Mouse (Mus musculus): ENCODE measurements around the gene Sdccag8. TPM values are rescaled to one million over a fixed set of nuclear protein-coding genes. Genes with fewer than 3 reads are reported as not detected.
"Not testable (repeated sequence)": the region's sequence is repeated elsewhere in the genome, so short reads cannot be mapped to it uniquely, and the experiment has no call there.

Gene Sdccag8
- polyA plus RNA-seq, 1 experiment from 2014 or later, result 11.5 TPM

DNA sequence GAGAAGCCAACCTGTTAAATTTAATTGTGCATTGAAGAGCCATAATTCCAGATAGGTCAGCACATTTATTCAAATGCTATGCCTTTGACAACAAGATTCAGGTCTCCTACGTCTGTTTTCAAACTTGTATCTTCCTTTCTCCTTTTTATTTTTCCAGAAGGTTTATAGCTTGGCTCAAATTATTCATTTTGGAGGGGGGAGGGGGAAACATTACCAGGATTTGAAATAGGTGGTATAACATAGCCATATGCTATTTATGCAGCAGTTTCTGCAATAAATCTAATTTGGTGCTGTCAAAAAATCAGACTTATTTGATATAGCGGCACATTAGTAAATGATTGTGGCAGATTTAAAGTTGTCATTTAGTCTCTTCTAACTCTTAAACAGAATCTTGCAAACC is 116.1 kb downstream of the Sdccag8 start:
- no peak overlapping the region for H3K9ac ChIP-seq (replicated peaks)
- no peak for ATAC-seq (ENCODE audit: insufficient number of reproducible peaks, insufficient read depth, low FRiP score, low TSS enrichment, low read depth)
- H3K27me3 ChIP-seq, result no peaks in the 10 kb centered on the region
- H3K4me1 ChIP-seq (replicated peaks), result 0 out of 2 replicates have a peak, but pooled peaks cover 7% of the 10 kb centered on the region
- no peak overlapping the region for H3K27ac ChIP-seq
- 87% methylated on average over 2 of the region's 2 CpGs for WGBS
- no peak overlapping the region for H3K4me2 ChIP-seq
- H3K9me3 ChIP-seq, result no peaks in the 10 kb centered on the region
- no peak overlapping the region for H3K4me3 ChIP-seq (replicated peaks)
- no peaks in the 10 kb centered on the region for H3K36me3 ChIP-seq

DNA sequence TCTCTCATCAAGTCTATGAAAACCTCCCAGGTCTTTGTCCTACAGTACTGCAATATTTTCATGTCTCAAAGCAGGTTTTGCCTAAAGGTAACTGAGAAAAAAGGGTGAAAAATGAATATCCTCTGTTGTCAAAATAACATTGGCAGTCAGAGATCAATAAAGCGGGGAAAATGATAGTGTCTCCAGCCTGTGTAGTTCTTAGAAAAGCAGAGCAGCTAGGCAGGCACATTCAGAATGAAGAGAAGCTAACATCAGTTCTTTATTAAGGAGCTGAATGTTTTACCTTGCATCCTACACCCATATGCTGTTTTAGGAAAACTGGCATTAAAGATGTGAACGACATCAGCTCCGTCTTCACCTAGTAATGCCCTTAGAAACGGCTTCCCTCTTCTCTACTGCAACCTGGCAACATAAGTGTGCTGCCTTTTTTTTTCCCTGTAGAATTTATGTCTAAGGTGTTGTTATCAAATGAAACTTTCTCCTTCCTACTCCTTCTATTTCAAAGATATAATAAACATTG is 116.6 kb downstream of the Sdccag8 start:
- no peak for ATAC-seq (ENCODE audit: insufficient number of reproducible peaks, insufficient read depth, low FRiP score, low TSS enrichment, low read depth)
- no peaks in the 10 kb centered on the region for H3K9me3 ChIP-seq
- WGBS, result 69% methylated on average over 4 of the region's 4 CpGs

DNA sequence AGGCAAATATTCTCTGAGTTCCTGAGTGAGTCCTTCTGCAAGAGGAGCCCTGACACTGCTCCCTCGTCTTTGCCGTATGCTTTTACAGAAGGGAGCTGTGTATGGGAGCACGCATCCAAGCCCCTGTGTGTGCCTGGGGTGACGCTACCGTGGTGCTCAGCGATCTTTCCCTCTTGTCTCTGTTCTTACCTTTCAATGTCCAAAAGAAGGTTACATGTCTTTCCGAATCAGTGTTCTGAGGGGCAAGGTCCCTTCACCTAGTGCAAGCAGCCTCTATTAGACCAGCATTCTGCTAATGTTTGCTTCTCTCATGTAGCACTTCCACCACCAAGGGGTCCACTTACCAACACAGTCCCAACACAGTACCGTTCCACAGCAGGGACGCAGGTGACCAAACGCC is 117.1 kb downstream of the Sdccag8 start:
- 84% methylated on average over 10 of the region's 10 CpGs for WGBS
- ATAC-seq (ENCODE audit: insufficient number of reproducible peaks, insufficient read depth, low FRiP score, low TSS enrichment, low read depth), result no peak
- Histone ChIP-seq H3K4me1 (replicated peaks) (peaks cover 7% of the 10 kb centered on the region; the same call in 1 of the 2 replicates), H3K9me3 (no peaks in the 10 kb centered on the region), H3K36me3 (no peaks in the 10 kb centered on the region), H3K27ac (no peak overlapping the region), H3K27me3 (no peaks in the 10 kb centered on the region), H3K4me2 (no peak overlapping the region), H3K9ac (replicated peaks) (no peak overlapping the region), H3K4me3 (replicated peaks) (no peak overlapping the region)

More for the DNA sequence above, 116.6 kb downstream of the Sdccag8 start:
- no peak overlapping the region for H3K4me3 ChIP-seq (replicated peaks)
- no peaks in the 10 kb centered on the region for H3K36me3 ChIP-seq
- H3K4me2 ChIP-seq, result no peak overlapping the region
- H3K9ac ChIP-seq (replicated peaks), result no peak overlapping the region
- no peak overlapping the region for H3K27ac ChIP-seq
- no peaks in the 10 kb centered on the region for H3K27me3 ChIP-seq
- peaks cover 7% of the 10 kb centered on the region; the same call in 1 of the 2 replicates for H3K4me1 ChIP-seq (replicated peaks)

DNA sequence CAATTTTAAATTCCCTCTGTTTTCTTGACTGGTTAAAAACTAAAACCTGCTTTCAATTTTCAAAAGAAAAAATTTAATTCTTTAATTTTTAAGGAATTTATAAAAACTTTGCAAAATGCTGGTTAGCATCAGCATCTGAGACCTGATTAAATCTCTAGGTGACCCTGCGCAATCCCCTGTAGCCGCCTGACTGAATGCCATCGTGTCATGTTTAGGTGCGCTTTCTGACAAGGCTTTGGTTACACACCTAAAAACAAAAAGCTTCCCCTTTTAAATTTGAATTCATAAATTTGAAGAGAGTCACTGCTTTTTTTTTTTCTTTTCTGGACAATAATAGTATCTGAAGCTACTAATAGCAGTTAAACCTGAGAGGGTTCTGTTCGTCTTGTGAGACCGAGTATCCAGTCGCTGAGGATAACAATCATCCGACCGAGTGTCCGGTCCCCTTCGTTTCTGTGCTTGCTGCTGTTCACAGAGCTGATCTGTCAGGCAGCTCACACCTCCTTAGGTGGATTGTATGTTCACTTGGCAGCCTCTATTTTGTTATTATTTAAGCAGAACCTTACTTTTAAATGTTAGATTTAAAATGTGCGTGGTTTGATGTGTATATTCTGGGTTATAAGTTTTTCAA is 118.0 kb downstream of the Sdccag8 start:
- whole genome bisulfite sequencing, result 90% methylated on average over 12 of the region's 12 CpGs
- Histone ChIP-seq H3K36me3 (no peaks in the 10 kb centered on the region), H3K27me3 (no peaks in the 10 kb centered on the region), H3K9me3 (no peaks in the 10 kb centered on the region), H3K9ac (replicated peaks) (no peak overlapping the region), H3K4me1 (replicated peaks) (peaks cover 7% of the 10 kb centered on the region; the same call in 1 of the 2 replicates), H3K27ac (no peak overlapping the region), H3K4me3 (replicated peaks) (no peak overlapping the region), H3K4me2 (no peak overlapping the region)
- no peak for ATAC-seq (ENCODE audit: insufficient number of reproducible peaks, insufficient read depth, low FRiP score, low TSS enrichment, low read depth)

DNA sequence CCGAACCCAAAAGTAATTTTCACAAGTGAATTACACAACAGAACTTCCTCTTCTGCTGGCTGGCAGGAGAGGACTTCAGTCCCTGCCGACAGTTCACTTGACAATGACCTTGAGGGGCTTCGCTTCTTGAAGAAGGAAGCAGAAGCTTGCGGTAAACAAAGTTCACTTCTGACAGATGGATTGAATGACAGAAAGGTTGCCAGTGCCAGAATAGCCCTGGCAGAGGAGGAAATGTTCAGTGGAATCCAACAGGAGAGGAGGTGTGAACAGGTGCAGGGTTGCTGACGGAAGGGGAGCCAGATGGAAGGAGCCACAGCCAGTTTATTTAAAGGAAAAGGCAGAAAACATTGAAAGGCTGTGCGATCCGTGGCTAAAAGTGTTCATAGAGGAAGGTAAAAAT is 118.9 kb downstream of the Sdccag8 start:
- WGBS, result 70% methylated on average over 7 of the region's 7 CpGs

DNA sequence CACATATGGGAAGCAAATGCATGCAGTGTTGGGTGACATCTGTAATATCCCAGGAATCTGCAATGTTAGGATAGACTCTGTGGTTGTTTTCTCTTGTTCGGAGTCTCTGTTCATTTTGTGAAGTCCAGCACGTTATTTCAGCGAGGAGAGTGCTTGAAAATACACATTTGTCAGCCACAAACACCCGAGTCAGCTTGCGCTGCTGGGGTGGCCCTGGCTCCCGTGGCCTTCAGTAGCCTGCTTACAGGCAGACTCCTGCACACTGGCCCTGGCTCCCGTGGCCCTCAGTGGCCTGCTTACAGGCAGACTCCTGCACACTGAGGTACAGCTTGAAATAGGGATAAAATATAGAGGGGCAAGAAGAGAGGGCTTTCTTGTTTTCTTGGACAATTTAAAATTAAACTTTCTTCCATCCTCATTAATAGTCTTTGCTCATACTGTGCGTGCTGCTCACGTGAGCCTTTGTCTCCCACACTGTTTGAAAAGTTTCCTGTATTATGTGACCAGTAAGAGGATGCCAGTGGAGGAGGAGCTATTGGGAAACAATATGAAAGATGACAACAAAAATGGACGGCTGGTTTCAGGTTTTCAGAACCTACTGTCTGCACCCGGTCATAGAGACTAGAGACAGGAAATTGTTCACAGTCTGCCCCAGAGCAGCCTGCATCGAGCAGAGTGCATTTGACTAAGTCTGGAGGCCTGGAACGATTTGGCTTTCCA is 119.7 kb downstream of the Sdccag8 start:
- H3K9ac ChIP-seq (replicated peaks), result no peak overlapping the region
- H3K4me3 ChIP-seq (replicated peaks), result no peak overlapping the region
- H3K9me3 ChIP-seq, result no peaks in the 10 kb centered on the region
- no peak overlapping the region for H3K27ac ChIP-seq
- no peak for ATAC-seq (ENCODE audit: insufficient number of reproducible peaks, insufficient read depth, low FRiP score, low TSS enrichment, low read depth)
- no peak overlapping the region for H3K4me2 ChIP-seq
- WGBS, result 72% methylated on average over 13 of the region's 13 CpGs
- H3K36me3 ChIP-seq, result no peaks in the 10 kb centered on the region
- H3K27me3 ChIP-seq, result no peaks in the 10 kb centered on the region
- peaks cover 7% of the 10 kb centered on the region; the same call in 1 of the 2 replicates for H3K4me1 ChIP-seq (replicated peaks)

More for the DNA sequence above, 118.9 kb downstream of the Sdccag8 start:
- no peak for ATAC-seq (ENCODE audit: insufficient number of reproducible peaks, insufficient read depth, low FRiP score, low TSS enrichment, low read depth)
- Histone ChIP-seq H3K4me1 (replicated peaks) (peaks cover 7% of the 10 kb centered on the region; the same call in 1 of the 2 replicates), H3K9ac (replicated peaks) (no peak overlapping the region), H3K36me3 (no peaks in the 10 kb centered on the region), H3K4me3 (replicated peaks) (no peak overlapping the region), H3K4me2 (no peak overlapping the region), H3K27me3 (no peaks in the 10 kb centered on the region), H3K9me3 (no peaks in the 10 kb centered on the region), H3K27ac (no peak overlapping the region)

DNA sequence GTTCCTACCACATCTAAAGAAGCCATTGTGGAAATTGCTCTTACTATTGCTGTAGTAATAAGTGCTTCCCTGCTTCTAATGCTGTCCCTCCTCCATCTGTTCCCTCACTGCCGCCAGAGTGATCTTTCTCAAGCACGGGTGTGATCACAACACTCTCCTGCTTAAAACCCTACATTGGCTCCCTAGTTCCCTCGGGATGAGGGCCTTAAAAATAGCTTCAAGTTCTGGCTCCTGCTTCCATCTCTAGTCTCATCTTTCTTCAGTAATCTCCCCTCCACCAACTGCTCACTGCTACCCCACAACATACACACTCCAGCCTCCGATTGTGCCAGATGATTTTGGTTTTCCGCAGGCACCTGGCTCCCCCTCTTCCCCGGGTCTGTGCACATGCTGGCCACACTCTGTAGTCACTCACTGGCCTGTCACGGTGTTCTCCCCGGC is 125.5 kb downstream of the Sdccag8 start:
- Histone ChIP-seq H3K36me3 (no peaks in the 10 kb centered on the region), H3K9ac (replicated peaks) (no peak overlapping the region), H3K27me3 (no peaks in the 10 kb centered on the region), H3K4me1 (replicated peaks) (peaks cover 1% of the 10 kb centered on the region; the same call in 1 of the 2 replicates), H3K4me3 (replicated peaks) (no peak overlapping the region), H3K9me3 (no peaks in the 10 kb centered on the region), H3K4me2 (no peak overlapping the region), H3K27ac (no peak overlapping the region)
- 61% methylated on average over 8 of the region's 8 CpGs for WGBS
- ATAC-seq (ENCODE audit: insufficient number of reproducible peaks, insufficient read depth, low FRiP score, low TSS enrichment, low read depth), result no peak

DNA sequence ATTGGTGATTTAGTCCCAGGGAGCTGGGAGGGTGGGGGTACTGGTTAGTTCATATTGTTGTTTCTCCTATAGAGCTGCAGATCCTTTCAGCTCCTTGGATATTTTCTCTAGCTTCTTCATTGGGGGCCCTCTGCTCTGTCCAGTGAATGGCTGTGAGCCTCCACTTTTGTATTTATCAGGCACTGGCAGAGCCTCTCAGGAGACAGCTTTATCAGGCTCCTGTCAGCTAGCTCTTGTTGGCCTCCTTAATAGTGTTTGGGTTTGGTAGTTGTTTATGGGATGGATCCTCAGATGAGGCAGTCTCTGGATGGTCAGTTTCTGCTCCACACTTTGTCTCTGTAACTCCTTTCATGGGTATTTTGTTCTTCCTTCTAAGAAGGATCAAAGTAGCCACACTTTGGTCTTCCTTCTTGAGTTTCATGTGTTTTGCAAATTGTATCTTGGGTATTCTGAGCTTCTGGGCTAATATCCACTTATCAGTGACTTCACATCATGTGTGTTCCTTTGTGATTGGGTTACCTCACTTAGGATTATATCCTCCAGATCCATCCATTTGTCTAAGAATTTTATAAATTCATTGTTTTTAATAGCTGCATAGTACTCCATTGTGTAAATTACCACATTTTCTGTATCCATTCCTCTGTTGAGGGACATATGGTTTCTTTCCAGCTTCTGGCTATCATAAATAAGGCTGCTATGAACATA is 127.0 kb downstream of the Sdccag8 start:
- H3K9me3 ChIP-seq; H3K27ac ChIP-seq; H3K27me3 ChIP-seq; H3K9ac ChIP-seq (replicated peaks); H3K36me3 ChIP-seq; H3K4me1 ChIP-seq (replicated peaks); H3K4me2 ChIP-seq; H3K4me3 ChIP-seq (replicated peaks); ATAC-seq (ENCODE audit: insufficient number of reproducible peaks, insufficient read depth, low FRiP score, low TSS enrichment, low read depth): not testable (repeated sequence)

DNA sequence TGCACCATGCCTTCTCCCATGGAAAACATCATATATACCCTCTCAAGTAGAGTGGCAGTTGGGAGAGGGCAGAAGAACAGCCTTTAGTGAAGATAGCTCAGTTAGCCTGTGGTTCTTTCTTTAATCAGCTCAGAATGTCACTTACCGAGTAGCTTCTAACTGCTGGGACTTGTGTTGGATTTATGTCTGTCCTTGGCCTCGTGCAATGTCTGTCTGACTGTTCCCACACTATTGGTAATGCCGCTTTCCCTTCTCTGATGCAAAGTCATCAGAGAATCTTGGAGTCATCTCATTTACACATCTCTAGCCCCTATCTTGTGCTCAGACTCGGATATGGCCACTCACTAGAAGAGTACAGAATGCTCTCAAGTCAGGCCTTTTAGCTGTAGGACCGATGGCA is 128.7 kb downstream of the Sdccag8 start:
- no peaks in the 10 kb centered on the region for H3K36me3 ChIP-seq
- H3K4me2 ChIP-seq, result no peak overlapping the region
- no peak for ATAC-seq (ENCODE audit: insufficient number of reproducible peaks, insufficient read depth, low FRiP score, low TSS enrichment, low read depth)
- H3K4me1 ChIP-seq (replicated peaks), result no peaks in the 10 kb centered on the region
- no peaks in the 10 kb centered on the region for H3K27me3 ChIP-seq
- H3K9me3 ChIP-seq, result no peaks in the 10 kb centered on the region
- WGBS, result 90% methylated on average over 5 of the region's 5 CpGs
- H3K9ac ChIP-seq (replicated peaks), result no peak overlapping the region
- H3K4me3 ChIP-seq (replicated peaks), result no peak overlapping the region
- H3K27ac ChIP-seq, result no peak overlapping the region

DNA sequence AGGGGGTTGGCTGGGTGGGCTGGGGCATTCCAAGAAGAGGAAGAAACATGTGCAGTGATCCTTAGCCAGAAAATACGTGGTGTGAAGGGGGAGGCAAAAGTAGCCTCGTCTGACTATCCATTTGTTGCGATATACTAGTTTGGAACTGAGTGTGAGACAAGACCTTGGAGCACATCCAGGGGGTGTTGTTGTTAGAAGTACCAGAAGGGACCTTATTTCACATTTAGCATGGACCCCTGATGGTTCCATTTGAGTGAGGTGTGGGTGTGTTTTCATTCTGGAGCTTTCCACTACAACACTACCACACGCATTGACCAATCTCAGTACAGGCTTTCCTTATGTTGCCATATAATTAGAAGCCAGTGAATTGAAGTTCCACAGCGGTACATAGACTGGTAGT is 129.5 kb downstream of the Sdccag8 start:
- H3K36me3 ChIP-seq, result no peaks in the 10 kb centered on the region
- H3K27ac ChIP-seq, result no peak overlapping the region
- 86% methylated on average over 5 of the region's 5 CpGs for whole genome bisulfite sequencing
- H3K4me1 ChIP-seq (replicated peaks), result no peaks in the 10 kb centered on the region
- no peak overlapping the region for H3K4me2 ChIP-seq
- no peak overlapping the region for H3K4me3 ChIP-seq (replicated peaks)
- no peaks in the 10 kb centered on the region for H3K27me3 ChIP-seq
- no peak for ATAC-seq (ENCODE audit: insufficient number of reproducible peaks, insufficient read depth, low FRiP score, low TSS enrichment, low read depth)
- H3K9me3 ChIP-seq, result no peaks in the 10 kb centered on the region
- no peak overlapping the region for H3K9ac ChIP-seq (replicated peaks)

DNA sequence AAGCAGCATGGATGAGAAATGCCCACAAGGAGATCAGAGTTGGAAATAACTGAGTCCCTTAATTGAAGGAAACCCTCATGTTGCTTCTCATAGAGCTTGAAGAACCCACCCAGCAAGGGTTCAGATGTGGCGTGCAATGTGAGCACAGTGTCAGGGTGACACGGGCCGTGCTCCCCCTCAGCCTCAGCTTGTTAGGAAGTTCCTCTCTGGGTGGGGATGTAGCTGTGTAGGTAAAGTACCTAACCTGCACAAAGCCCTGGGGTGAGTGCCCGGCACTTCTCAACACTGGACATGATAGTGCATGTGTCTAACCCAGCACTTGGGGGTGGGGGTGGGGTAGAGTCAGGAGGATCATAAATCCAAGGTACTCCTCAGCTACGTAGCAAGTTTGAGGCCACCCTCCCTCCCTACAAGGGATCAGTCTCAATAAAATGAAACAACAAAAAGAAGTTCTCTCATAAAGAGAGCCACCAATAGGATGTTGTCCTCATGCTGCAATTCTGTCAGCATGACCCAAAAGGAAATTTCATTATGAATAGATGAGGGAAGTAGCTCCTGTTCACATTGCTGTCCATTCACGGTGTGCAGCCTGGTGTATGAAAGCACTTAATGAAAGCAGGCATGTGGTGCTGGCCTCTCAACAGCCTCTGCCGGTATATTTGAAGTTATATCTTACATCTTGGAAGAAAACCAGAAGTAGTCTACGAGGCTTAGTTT is 130.2 kb downstream of the Sdccag8 start:
- H3K36me3 ChIP-seq, result no peaks in the 10 kb centered on the region

More for the DNA sequence above, 130.2 kb downstream of the Sdccag8 start:
- Histone ChIP-seq H3K4me2 (no peak overlapping the region), H3K27ac (no peak overlapping the region), H3K9ac (replicated peaks) (no peak overlapping the region), H3K9me3 (no peaks in the 10 kb centered on the region), H3K4me3 (replicated peaks) (no peak overlapping the region), H3K27me3 (no peaks in the 10 kb centered on the region), H3K4me1 (replicated peaks) (no peaks in the 10 kb centered on the region)
- no peak for ATAC-seq (ENCODE audit: insufficient number of reproducible peaks, insufficient read depth, low FRiP score, low TSS enrichment, low read depth)
- 73% methylated on average over 8 of the region's 8 CpGs for WGBS

Data from limb, embryonic 12.5 days (tissue).